Mouse (Mus musculus) CD8-positive naive resting alpha-beta T cell, adult 2 months (primary cell): ENCODE measurements around the gene Vmn2r90.
"Not testable (repeated sequence)": the region's sequence is repeated elsewhere in the genome, so short reads cannot be mapped to it uniquely, and the experiment has no call there.

ENCODE experiments used
- DNase-seq, 2 experiments: peaks; one replicate each; pipeline ENCODE4 v3.0.0; 2022; ENCODE audit warnings: low read depth in 2 of 2, low spot score in 2 of 2

Gene Vmn2r90

GRCm38 (mm10) chr17:17703447-17703846 is at the start of gene Vmn2r90:
TSS of gene Vmn2r90 (plus strand) at chr17:17703747.
- no peak for DNase-seq

- no peak for DNase-seq
Observed at GRCm38 (mm10) chr17:17654997-17655828, 48.3 kb upstream of the Vmn2r90 start.

GRCm38 (mm10) chr17:17655829-17656176 is 47.7 kb upstream of the Vmn2r90 start:
- no peak for DNase-seq

GRCm38 (mm10) chr17:17678781-17679180 is 24.8 kb upstream of the Vmn2r90 start:
- DNase-seq: no peak

GRCm38 (mm10) chr17:17690659-17691058 is 12.9 kb upstream of the Vmn2r90 start:
- DNase-seq: no peak

GRCm38 (mm10) chr17:17732396-17732795 is 28.8 kb downstream of the Vmn2r90 start:
- not testable (repeated sequence) for DNase-seq

GRCm38 (mm10) chr17:17738635-17739034 is 35.1 kb downstream of the Vmn2r90 start:
- no peak for DNase-seq

GRCm38 (mm10) chr17:17739300-17739699 is 35.8 kb downstream of the Vmn2r90 start:
- not testable (repeated sequence) for DNase-seq

- not testable (repeated sequence) for DNase-seq
Observed at GRCm38 (mm10) chr17:17739936-17740335, 36.4 kb downstream of the Vmn2r90 start.

GRCm38 (mm10) chr17:17741516-17741915 is 38.0 kb downstream of the Vmn2r90 start:
- DNase-seq: not testable (repeated sequence)

GRCm38 (mm10) chr17:17749371-17749770 is 45.8 kb downstream of the Vmn2r90 start:
- peak; percentile 9 to 38 for DNase-seq

GRCm38 (mm10) chr17:17762614-17763293 is 59.2 kb downstream of the Vmn2r90 start:
- no peak for DNase-seq

- no peak for DNase-seq
Observed at GRCm38 (mm10) chr17:17764206-17764605, 60.7 kb downstream of the Vmn2r90 start.

- DNase-seq: peak; percentile 3 to 18
Observed at GRCm38 (mm10) chr17:17766481-17766880, 62.9 kb downstream of the Vmn2r90 start.
